Mouse (Mus musculus) G1E-ER4 (cell line): ENCODE results near the gene Olfr888. TPM values are rescaled to one million over a fixed set of nuclear protein-coding genes. Genes with fewer than 3 reads are reported as not detected.

Source experiments
- GATA1 ChIP-seq: IDR thresholded peaks from one replicate; pipeline ENCODE4 v1.8.0; 2012; ENCODE audit warnings: low read length, inconsistent platforms
- polyA plus RNA-seq: library from polyadenylated mRNA; stranded (reverse); fragments of >175 nt; gene quantifications from 2 replicates; pipeline ENCODE4 v1.2.3, GENCODE M21; 2012

Olfr888 gene
- polyA plus RNA-seq, result not detected in 2 replicates

GRCm38 (mm10) chr9:38107828-38108227, at the start of gene Olfr888:
TSS of gene Olfr888 (plus strand) at chr9:38108128.
- TF ChIP-seq GATA1, result no peak

GRCm38 (mm10) chr9:38061022-38061421, 46.9 kb upstream of the Olfr888 start, which contains the start of gene Olfr885:
TSS of gene Olfr885 (plus strand) at chr9:38061322.
- no peak for TF ChIP-seq GATA1

GRCm38 (mm10) chr9:38083772-38084171, 24.2 kb upstream of the Olfr888 start, which contains the start of gene Olfr887:
TSS of gene Olfr887 (plus strand) at chr9:38084072.
- no peak for TF ChIP-seq GATA1

- no peak for TF ChIP-seq GATA1
Measured at GRCm38 (mm10) chr9:38114898-38115297, 7.0 kb downstream of the Olfr888 start, which contains the start of gene Olfr889. TSS of gene Olfr889 (plus strand) at chr9:38115198.

- no peak for TF ChIP-seq GATA1
Measured at GRCm38 (mm10) chr9:38142217-38142616, 34.3 kb downstream of the Olfr888 start, which contains the start of gene Olfr890. TSS of gene Olfr890 (plus strand) at chr9:38142517.

Other genes starting within 250 kb of the Olfr888 start
- gene Olfr145, start 211.4 kb upstream of the Olfr888 start, polyA plus RNA-seq, result not detected in 2 replicates
- not detected in 2 replicates for gene Olfr878, start 190.3 kb upstream of the Olfr888 start, polyA plus RNA-seq
- not detected in 2 replicates for gene Olfr881, start 116.3 kb upstream of the Olfr888 start, polyA plus RNA-seq
- gene Olfr883, start 82.3 kb upstream of the Olfr888 start, polyA plus RNA-seq, result not detected in 2 replicates
- gene Olfr884, start 61.6 kb upstream of the Olfr888 start, polyA plus RNA-seq, result not detected in 2 replicates
- not detected in 2 replicates for gene Olfr885, start 46.8 kb upstream of the Olfr888 start, polyA plus RNA-seq
- not detected in 2 replicates for gene Olfr887, start 24.1 kb upstream of the Olfr888 start, polyA plus RNA-seq
- not detected in 2 replicates for gene Olfr889, start 7.1 kb downstream of the Olfr888 start, polyA plus RNA-seq
- gene Olfr890, start 34.4 kb downstream of the Olfr888 start, polyA plus RNA-seq, result not detected in 2 replicates
- not detected in 2 replicates for gene Olfr891, start 72.7 kb downstream of the Olfr888 start, polyA plus RNA-seq
- gene Olfr893, start 100.2 kb downstream of the Olfr888 start, polyA plus RNA-seq, result not detected in 2 replicates
- gene Olfr894, start 109.9 kb downstream of the Olfr888 start, polyA plus RNA-seq, result not detected in 2 replicates
- not detected in 2 replicates for gene Olfr143, start 144.6 kb downstream of the Olfr888 start, polyA plus RNA-seq
- not detected in 2 replicates for gene Olfr895, start 159.7 kb downstream of the Olfr888 start, polyA plus RNA-seq
- not detected in 2 replicates for gene Olfr896-ps1, start 183.0 kb downstream of the Olfr888 start, polyA plus RNA-seq
- gene Olfr25, start 220.9 kb downstream of the Olfr888 start, polyA plus RNA-seq, result not detected in 2 replicates
- gene Olfr898, start 240.3 kb downstream of the Olfr888 start, polyA plus RNA-seq, result not detected in 2 replicates